Mouse (Mus musculus) embryonic fibroblast, embryonic 13.5 days (primary cell): ENCODE results near the gene Rab36.

ENCODE experiments used
- CTCF ChIP-seq: IDR thresholded peaks from 2 replicates; pipeline ENCODE4 v1.5.1; 2011; ENCODE audit warnings: mild to moderate bottlenecking, control low read depth, low read length, moderate library complexity, borderline replicate concordance; ENCODE audit not compliant: insufficient read depth
- POLR2A ChIP-seq: IDR thresholded peaks from 2 replicates; pipeline ENCODE4 v1.6.1; 2011; ENCODE audit warnings: low read depth, mild to moderate bottlenecking, control low read depth, low read length, moderate library complexity

DNA sequence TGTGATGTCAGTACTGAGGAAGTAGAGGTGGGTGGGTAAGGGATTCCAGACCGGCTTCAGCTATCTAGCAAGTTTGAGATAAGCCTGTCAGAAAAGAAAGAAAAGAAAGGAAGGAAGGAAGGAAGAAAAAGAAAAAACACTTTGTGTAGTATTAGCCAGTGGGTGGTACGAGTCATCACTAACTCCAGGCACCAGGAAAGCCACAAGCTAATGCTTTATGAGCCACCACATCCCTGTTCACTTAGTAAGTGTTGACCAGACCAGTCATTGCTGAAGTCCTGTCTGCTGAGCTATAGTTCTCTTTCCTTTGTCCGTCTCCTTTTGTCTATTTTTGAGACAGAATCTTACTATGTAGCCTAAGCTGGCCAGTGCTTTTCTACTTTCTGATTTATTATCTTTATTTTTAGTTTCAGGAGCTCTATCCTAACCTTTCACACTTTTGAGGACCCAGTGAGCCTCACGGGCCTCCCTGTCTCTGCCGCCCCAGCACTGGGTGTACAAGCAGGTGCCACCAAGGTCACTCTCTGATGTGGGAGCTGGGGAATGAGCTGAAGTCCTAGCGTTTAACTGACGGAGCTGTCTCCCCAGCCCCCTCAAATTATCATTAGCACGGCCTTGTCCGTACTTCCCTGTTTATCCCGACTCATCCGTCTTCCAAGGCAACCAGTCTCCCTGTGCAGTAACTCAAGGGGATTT lies 33.6 kb downstream of the Rab36 start:
- TF ChIP-seq CTCF = no peak
- TF ChIP-seq POLR2A = no peak
